Mouse (Mus musculus) liver, postnatal 0 days (tissue): ENCODE measurements around the gene Ppp2ca. TPM values are rescaled to one million over a fixed set of nuclear protein-coding genes. Genes with fewer than 3 reads are reported as not detected.

ENCODE experiments used
- ATAC-seq: fragments of 200-750 bp; cut with Nextera tagmentation; 2 replicates; pipeline ENCODE4 v1.8.0; 2017; ENCODE audit warnings: mild to moderate bottlenecking, moderate library complexity
- DNase-seq: peaks from one replicate; pipeline ENCODE4 v3.0.0-alpha.2; 2016
- H3K27ac ChIP-seq: fragments of 300-500 bp; sonication (generic); 2 replicates; pipeline ENCODE4 v1.5.1; 2014; ENCODE audit warnings: antibody characterized with exemption, moderate library complexity, mild to moderate bottlenecking, low read depth
- H3K27me3 ChIP-seq: fragments of 300-500 bp; sonication (generic); 2 replicates; pipeline ENCODE4 v1.6.1; 2014; ENCODE audit warnings: low read length, control low read depth, mixed read lengths; ENCODE audit not compliant: insufficient read depth
- H3K36me3 ChIP-seq: fragments of 300-500 bp; sonication (generic); replicated peaks from 2 replicates; pipeline ENCODE4 v1.6.1; 2014; ENCODE audit warnings: mild to moderate bottlenecking, control low read depth, low read length, moderate library complexity, mixed read lengths; ENCODE audit not compliant: insufficient read depth
- H3K4me1 ChIP-seq: fragments of 300-500 bp; sonication (generic); 2 replicates; pipeline ENCODE4 v1.6.1; 2014; ENCODE audit warnings: antibody characterized with exemption, mild to moderate bottlenecking, control low read depth; ENCODE audit not compliant: insufficient read depth
- H3K4me2 ChIP-seq: fragments of 300-500 bp; sonication (generic); 2 replicates; pipeline ENCODE4 v1.6.1; 2014; ENCODE audit warnings: low read depth, mild to moderate bottlenecking, low read length, moderate library complexity, mixed read lengths
- H3K4me3 ChIP-seq: fragments of 300-500 bp; sonication (generic); 2 replicates; pipeline ENCODE4 v1.5.1; 2014; ENCODE audit warnings: low read depth, low read length
- H3K9ac ChIP-seq: fragments of 300-500 bp; sonication (generic); replicated peaks from 2 replicates; pipeline ENCODE4 v1.6.1; 2014; ENCODE audit warnings: mild to moderate bottlenecking, moderate library complexity
- H3K9me3 ChIP-seq: fragments of 300-500 bp; sonication (generic); 2 replicates; pipeline ENCODE4 v1.6.1; 2016; ENCODE audit warnings: mild to moderate bottlenecking, control low read depth, low read length, mixed read lengths
- CTCF ChIP-seq: sonication (generic); IDR thresholded peaks from 2 replicates; pipeline ENCODE4 v1.5.1; 2016; ENCODE audit warnings: antibody characterized with exemption, low read depth
- EP300 ChIP-seq: IDR thresholded peaks from 2 replicates; pipeline ENCODE4 v1.6.1; 2016; ENCODE audit warnings: antibody characterized with exemption, low read depth, mild to moderate bottlenecking
- WGBS: fragments of 180-500 bp; shearing (Covaris S2); extraction: QIAGEN DNeasy Blood & Tissue Kit; methylation state at CpG from one replicate; pipeline ENCODE4 v1.1.7; 2014; ENCODE audit not compliant: insufficient replicate concordance; 5-methylcytosine and 5-hydroxymethylcytosine counted together
- polyA plus RNA-seq: library from polyadenylated mRNA; unstranded; fragments of >200 nt; fragmentation: Nextera tagmentation; extraction: Ambion mirVana; gene quantifications from 2 replicates; pipeline ENCODE4 v1.2.1, GENCODE M21; 2015

Ppp2ca gene
- polyA plus RNA-seq, 1 experiment from 2014 or later = 23.2 TPM

DNA sequence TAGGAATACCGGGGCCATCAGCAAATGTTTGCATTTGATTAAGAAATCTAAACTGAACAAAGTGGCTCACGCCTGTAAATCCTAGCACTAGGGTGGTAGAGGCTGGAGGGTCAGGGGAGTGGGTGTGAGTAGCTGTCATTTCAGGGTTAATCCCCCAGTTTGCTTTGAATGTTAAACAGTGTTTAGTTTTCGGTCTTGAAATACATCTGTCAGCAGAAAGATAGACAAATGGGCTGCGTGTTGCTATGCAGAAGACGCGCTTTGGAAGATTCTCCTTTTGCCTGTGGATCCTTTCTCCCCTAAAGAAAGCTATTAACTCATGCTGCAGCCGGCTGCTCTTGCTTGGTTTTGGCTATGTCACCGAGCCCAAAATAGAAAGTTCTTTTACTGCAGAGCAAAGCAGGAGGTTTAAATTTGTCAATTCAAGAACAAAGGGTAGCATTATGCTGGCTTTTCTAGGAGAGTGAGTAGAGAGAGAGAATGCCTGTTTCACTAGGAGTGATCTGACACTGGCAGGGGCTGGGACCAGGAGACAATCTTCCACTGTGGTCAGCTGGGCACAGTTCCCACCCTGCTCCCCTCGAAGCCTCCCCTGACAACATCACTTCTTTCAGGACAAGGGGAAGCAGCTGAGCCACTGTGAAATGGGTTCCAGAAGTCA, 12.1 kb upstream of the Ppp2ca start:
- no peak for TF ChIP-seq CTCF
- no peak for TF ChIP-seq EP300
- Histone ChIP-seq H3K27me3 (no peaks in the 10 kb centered on the region), H3K36me3 (no peaks in the 10 kb centered on the region), H3K4me2 (no peak overlapping the region), H3K27ac (no peak overlapping the region; the same call in 1 of the 2 replicates), H3K9me3 (no peaks in the 10 kb centered on the region), H3K4me3 (no peak overlapping the region), H3K9ac (no peak overlapping the region), H3K4me1 (peaks cover 5% of the 10 kb centered on the region)
- ATAC-seq (no peak), DNase-seq (no peak)
- 43% methylated on average over 9 of the region's 9 CpGs for WGBS

DNA sequence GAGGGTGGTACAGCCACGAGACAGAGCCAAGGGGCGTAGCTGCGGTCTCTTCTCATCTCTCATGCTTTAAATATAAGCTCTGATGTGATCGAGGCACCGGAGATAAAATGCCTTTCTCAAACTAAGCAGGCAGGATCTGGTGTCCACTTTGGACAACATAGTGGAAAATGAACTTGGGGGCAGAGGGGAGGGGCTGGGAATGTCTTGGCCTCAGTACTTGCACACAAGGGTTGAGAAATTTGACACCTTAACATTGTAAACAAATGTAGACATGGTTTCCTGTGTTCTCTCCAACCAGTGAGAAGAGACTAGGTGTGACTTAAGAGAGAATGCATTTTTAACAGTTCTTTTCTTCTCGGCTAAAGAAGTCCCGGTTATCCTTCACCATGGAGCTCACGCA, 9.2 kb upstream of the Ppp2ca start:
- Histone ChIP-seq H3K27me3 (no peaks in the 10 kb centered on the region), H3K9ac (no peak overlapping the region), H3K9me3 (no peaks in the 10 kb centered on the region), H3K36me3 (no peaks in the 10 kb centered on the region), H3K4me2 (no peak overlapping the region), H3K27ac (no peak overlapping the region), H3K4me3 (no peak overlapping the region), H3K4me1 (peaks cover 5% of the 10 kb centered on the region)
- DNase-seq (no peak), ATAC-seq (no peak)
- WGBS = 68% methylated on average over 8 of the region's 8 CpGs
- TF ChIP-seq EP300 = no peak
- TF ChIP-seq CTCF = no peak

DNA sequence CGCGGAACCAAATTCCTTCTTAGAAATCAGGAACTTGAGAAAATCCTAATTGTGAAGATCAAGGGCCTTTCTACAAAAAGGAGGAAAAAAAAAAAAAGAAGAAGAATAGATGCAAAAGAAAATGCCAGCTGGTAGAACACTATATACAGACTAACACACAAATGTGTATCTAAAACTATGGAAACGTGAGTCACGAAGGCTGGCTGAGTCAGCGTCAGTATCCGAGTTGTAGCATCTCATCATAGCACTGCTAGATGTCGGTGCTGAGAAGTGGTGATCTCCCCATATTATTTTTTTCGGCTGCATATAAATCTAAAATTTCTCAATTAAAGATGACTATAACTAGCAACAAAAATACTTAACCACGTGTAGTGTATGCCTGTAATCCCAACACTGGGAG, 7.2 kb upstream of the Ppp2ca start:
- H3K27ac ChIP-seq = no peak overlapping the region
- H3K9me3 ChIP-seq = no peaks in the 10 kb centered on the region
- no peak for ATAC-seq
- no peaks in the 10 kb centered on the region for H3K27me3 ChIP-seq
- no peak for TF ChIP-seq EP300
- no peak for TF ChIP-seq CTCF
- no peak overlapping the region for H3K4me3 ChIP-seq
- H3K36me3 ChIP-seq = no peaks in the 10 kb centered on the region
- H3K9ac ChIP-seq = no peak overlapping the region
- peaks cover 7% of the 10 kb centered on the region for H3K4me1 ChIP-seq
- DNase-seq = no peak
- 80% methylated on average over 9 of the region's 9 CpGs for WGBS
- H3K4me2 ChIP-seq = no peak overlapping the region

DNA sequence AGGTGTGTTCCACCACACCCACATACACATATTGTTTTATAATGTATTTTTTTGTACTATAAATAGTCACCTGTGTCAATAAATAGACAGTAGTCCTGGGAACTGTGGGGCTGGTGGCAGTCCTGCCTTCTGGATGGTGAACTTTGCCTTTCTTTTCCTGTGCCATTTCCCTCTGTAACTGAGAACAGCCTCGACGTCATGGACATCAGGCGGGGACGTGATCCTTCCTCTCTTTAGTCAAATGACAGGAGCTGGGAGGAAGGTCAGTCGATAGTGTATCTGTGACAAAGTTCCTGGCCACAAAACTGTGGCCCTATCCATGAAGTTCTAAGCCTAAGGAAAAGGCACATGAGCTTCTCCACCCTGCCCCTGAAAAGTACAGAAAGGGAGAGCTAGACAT, 3.9 kb upstream of the Ppp2ca start:
- peak; percentile 22 for ATAC-seq

DNA sequence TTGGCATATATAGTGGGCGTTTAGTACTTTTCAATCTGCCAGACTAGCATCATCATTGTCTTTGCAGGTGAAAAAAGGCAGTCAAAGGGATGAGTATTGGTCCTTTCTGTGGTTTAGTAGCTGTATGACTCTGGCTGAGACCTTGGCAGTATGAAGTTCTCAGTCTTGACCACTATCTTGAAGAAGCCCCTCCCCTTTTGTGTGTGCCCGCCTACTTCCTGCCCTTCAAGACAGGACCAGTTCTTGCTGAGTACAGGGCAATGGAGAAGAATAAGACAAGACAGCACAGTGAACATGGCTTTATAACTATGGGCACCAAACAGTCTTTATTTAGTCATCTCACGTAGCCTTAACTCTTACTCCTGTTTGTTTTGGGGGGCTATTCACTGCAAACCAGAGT, 1.5 kb upstream of the Ppp2ca start:
- WGBS = 63% methylated on average over 3 of the region's 3 CpGs
- Histone ChIP-seq H3K9me3 (no peaks in the 10 kb centered on the region), H3K4me1 (peaks cover 34% of the 10 kb centered on the region), H3K27ac (0 out of 2 replicates have a peak overlapping the region, but pooled peaks have one; percentile 100), H3K4me2 (no peak overlapping the region), H3K4me3 (no peak overlapping the region), H3K27me3 (no peaks in the 10 kb centered on the region), H3K9ac (no peak overlapping the region), H3K36me3 (0 out of 2 replicates have a peak, but pooled peaks cover 2% of the 10 kb centered on the region)
- TF ChIP-seq EP300 (no peak), CTCF (no peak)
- no peak for DNase-seq
- ATAC-seq = no peak

More for the DNA sequence above, 3.9 kb upstream of the Ppp2ca start:
- Histone ChIP-seq H3K36me3 (no peaks in the 10 kb centered on the region), H3K9ac (no peak overlapping the region), H3K4me3 (no peak overlapping the region), H3K27ac (peak overlapping the region; percentile 85), H3K27me3 (no peaks in the 10 kb centered on the region), H3K9me3 (no peaks in the 10 kb centered on the region), H3K4me2 (no peak overlapping the region), H3K4me1 (peaks cover 17% of the 10 kb centered on the region)
- peak; percentile 60 for TF ChIP-seq EP300
- TF ChIP-seq CTCF = no peak
- WGBS = 40% methylated on average over 5 of the region's 5 CpGs
- peak; percentile 55 for DNase-seq

DNA sequence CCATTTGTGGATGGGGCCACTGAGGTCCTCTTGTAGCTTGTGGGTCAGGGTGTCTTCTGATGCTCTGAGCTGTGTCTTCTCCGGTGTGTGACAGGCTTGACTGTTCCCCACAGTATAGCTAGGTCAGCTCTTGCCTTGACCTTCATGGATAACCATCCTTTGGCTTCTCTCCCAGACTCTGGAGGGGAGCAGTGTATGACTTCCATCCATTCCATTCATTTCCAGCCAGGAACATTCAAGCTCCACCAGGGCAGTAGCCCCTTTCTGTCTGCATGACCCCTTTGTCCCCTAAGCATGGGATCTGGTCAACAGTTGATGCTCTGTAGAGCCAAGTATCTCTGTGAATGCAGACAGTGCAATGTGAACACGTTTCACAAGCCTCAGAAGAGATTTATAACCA, 885 bp upstream of the Ppp2ca start:
- 75% methylated on average over 2 of the region's 2 CpGs for WGBS
- no peaks in the 10 kb centered on the region for H3K9me3 ChIP-seq
- ATAC-seq (no peak), DNase-seq (no peak)
- H3K27me3 ChIP-seq = no peaks in the 10 kb centered on the region
- 0 out of 2 replicates have a peak, but pooled peaks cover 2% of the 10 kb centered on the region for H3K36me3 ChIP-seq
- H3K4me3 ChIP-seq = no peak overlapping the region
- peak overlapping the region; percentile 64 for H3K9ac ChIP-seq
- TF ChIP-seq CTCF = no peak
- no peak for TF ChIP-seq EP300
- peak overlapping the region; percentile 87 for H3K4me2 ChIP-seq
- H3K27ac ChIP-seq = peak overlapping the region; percentile 100
- H3K4me1 ChIP-seq = peaks cover 35% of the 10 kb centered on the region
